Mouse (Mus musculus) midbrain, postnatal 0 days (tissue): ENCODE results near the gene Kcnq4. TPM values are rescaled to one million over a fixed set of nuclear protein-coding genes. Genes with fewer than 3 reads are reported as not detected.
A peak's percentile ranks its signal among the peaks of the same experiment; 100 is the strongest.

Experiments used
- ATAC-seq: fragments of 200-750 bp; cut with Nextera tagmentation; 2 replicates; pipeline ENCODE4 v1.8.0; 2017; ENCODE audit warnings: moderate number of reproducible peaks, mild to moderate bottlenecking, moderate TSS enrichment, moderate library complexity; ENCODE audit not compliant: low FRiP score
- DNase-seq: peaks from one replicate; pipeline ENCODE4 v3.0.0-alpha.2; 2015; ENCODE audit warnings: low spot score
- H3K27ac ChIP-seq: fragments of 300-500 bp; sonication (generic); 2 replicates; pipeline ENCODE4 v1.5.1; 2014; ENCODE audit warnings: low read depth, mild to moderate bottlenecking, low read length, mixed read lengths
- H3K27me3 ChIP-seq: fragments of 300-500 bp; sonication (generic); 2 replicates; pipeline ENCODE4 v1.6.1; 2014; ENCODE audit warnings: low read length, control low read depth, mixed read lengths; ENCODE audit not compliant: insufficient read depth
- H3K36me3 ChIP-seq: fragments of 300-500 bp; sonication (generic); 2 replicates; pipeline ENCODE4 v1.6.1; 2014; ENCODE audit warnings: low read length, control low read depth, mixed read lengths; ENCODE audit not compliant: insufficient read depth
- H3K4me1 ChIP-seq: fragments of 300-500 bp; sonication (generic); 2 replicates; pipeline ENCODE4 v1.6.1; 2014; ENCODE audit warnings: mild to moderate bottlenecking, control low read depth, antibody characterized with exemption, low read length, mixed read lengths; ENCODE audit not compliant: insufficient read depth
- H3K4me2 ChIP-seq: fragments of 300-500 bp; sonication (generic); 2 replicates; pipeline ENCODE4 v1.6.1; 2014; ENCODE audit warnings: low read depth, mild to moderate bottlenecking, low read length, mixed read lengths; ENCODE audit not compliant: poor library complexity, severe bottlenecking
- H3K4me3 ChIP-seq: fragments of 300-500 bp; sonication (generic); 2 replicates; pipeline ENCODE4 v1.5.1; 2014; ENCODE audit warnings: low read depth, mild to moderate bottlenecking, low read length, moderate library complexity
- H3K9ac ChIP-seq: fragments of 300-500 bp; sonication (generic); replicated peaks from 2 replicates; pipeline ENCODE4 v1.6.1; 2014; ENCODE audit warnings: mild to moderate bottlenecking, low read length, moderate library complexity, mixed read lengths; ENCODE audit not compliant: poor library complexity, severe bottlenecking
- H3K9me3 ChIP-seq: fragments of 300-500 bp; sonication (generic); 2 replicates; pipeline ENCODE4 v1.6.1; 2016; ENCODE audit warnings: low read length, control low read depth
- CTCF ChIP-seq: IDR thresholded peaks from 2 replicates; pipeline ENCODE4 v1.5.1; 2016; ENCODE audit warnings: antibody characterized with exemption, mild to moderate bottlenecking
- WGBS: fragments of 180-500 bp; shearing (Covaris S2); extraction: QIAGEN DNeasy Blood & Tissue Kit; methylation state at CpG from one replicate; pipeline ENCODE4 v1.1.7; 2014; 5-methylcytosine and 5-hydroxymethylcytosine counted together
- polyA plus RNA-seq: library from polyadenylated mRNA; unstranded; fragments of >200 nt; fragmentation: Nextera tagmentation; extraction: Ambion mirVana; gene quantifications from 2 replicates; pipeline ENCODE4 v1.2.1, GENCODE M21; 2015
- total RNA-seq: library from RNA; depleted of rRNA; stranded (reverse); fragments of >200 nt; gene quantifications from 2 replicates; pipeline ENCODE4 v1.2.3, GENCODE M21; 2014

Gene Kcnq4
- total and polyA plus RNA-seq, 2 experiments from 2014 or later = 4.2 to 9.8 TPM

- no peaks in the 10 kb centered on the region for H3K36me3 ChIP-seq
- H3K9me3 ChIP-seq = no peaks in the 10 kb centered on the region
- no peak overlapping the region for H3K27ac ChIP-seq
- no peak overlapping the region for H3K9ac ChIP-seq
- ATAC-seq (no peak), DNase-seq (no peak)
- H3K4me2 ChIP-seq = no peak overlapping the region
- TF ChIP-seq CTCF = no peak
- 0 out of 2 replicates have a peak, but pooled peaks cover 3% of the 10 kb centered on the region for H3K27me3 ChIP-seq
- H3K4me3 ChIP-seq = no peak overlapping the region
- 55% methylated on average over 5 of the region's 5 CpGs for WGBS
- H3K4me1 ChIP-seq = peaks cover 6% of the 10 kb centered on the region; the same call in 1 of the 2 replicates
These were observed 29.3 kb downstream of the Kcnq4 start for GRCm38 (mm10) chr4:120719152-120719551.

DNA sequence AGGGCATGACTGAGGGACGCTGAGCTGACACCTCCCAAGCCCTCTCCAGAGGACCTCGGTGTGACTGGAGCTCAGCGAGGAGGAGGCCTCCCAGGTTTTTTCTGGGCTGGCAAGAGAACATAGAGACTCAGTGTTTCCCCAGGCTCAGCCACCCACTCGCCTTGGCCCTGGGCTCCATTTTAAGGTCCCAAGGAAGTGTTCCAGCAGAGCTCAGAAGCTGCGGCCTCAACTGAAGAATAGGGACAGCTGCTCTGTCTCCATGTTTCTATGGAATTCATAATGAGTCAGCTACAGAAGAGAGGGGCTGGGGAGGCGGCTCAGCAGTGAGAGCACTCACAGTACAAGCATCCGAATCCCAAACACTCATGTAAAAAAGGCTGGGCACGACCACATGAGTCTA is 30.8 kb downstream of the Kcnq4 start:
- Histone ChIP-seq H3K4me2 (no peak overlapping the region), H3K27ac (no peak overlapping the region), H3K9ac (no peak overlapping the region), H3K27me3 (0 out of 2 replicates have a peak, but pooled peaks cover 3% of the 10 kb centered on the region), H3K9me3 (no peaks in the 10 kb centered on the region), H3K4me3 (no peak overlapping the region), H3K4me1 (peaks cover 6% of the 10 kb centered on the region; the same call in 1 of the 2 replicates), H3K36me3 (no peaks in the 10 kb centered on the region)
- TF ChIP-seq CTCF = no peak
- 66% methylated on average over 8 of the region's 8 CpGs for WGBS
- no peak for ATAC-seq
- no peak for DNase-seq

DNA sequence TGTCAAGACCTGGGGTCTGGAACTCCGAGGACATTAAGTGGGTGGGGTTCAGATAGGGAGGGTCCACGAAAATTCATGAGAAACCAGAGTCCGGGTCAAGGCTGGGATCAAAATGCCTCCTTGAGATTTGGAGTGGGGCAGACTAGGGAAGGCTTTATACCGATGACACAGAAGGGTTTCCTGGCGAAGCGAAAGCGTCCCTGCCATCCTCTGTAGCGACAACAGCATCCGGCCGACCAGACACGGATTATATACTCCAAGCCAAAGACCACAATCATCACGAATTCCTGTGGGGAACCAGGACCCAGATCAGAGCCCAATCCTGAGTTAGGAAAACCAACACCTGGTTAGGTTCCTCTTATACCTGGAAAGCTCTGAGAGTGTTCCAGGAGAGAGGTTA is 31.6 kb downstream of the Kcnq4 start:
- DNase-seq = no peak
- TF ChIP-seq CTCF = no peak
- H3K27me3 ChIP-seq = 0 out of 2 replicates have a peak, but pooled peaks cover 3% of the 10 kb centered on the region
- H3K36me3 ChIP-seq = no peaks in the 10 kb centered on the region
- H3K4me3 ChIP-seq = peak overlapping the region; percentile 38
- peaks cover 6% of the 10 kb centered on the region; the same call in 1 of the 2 replicates for H3K4me1 ChIP-seq
- no peaks in the 10 kb centered on the region for H3K9me3 ChIP-seq
- no peak for ATAC-seq
- H3K27ac ChIP-seq = no peak overlapping the region
- H3K9ac ChIP-seq = no peak overlapping the region
- H3K4me2 ChIP-seq = peak overlapping the region; percentile 73
- WGBS = 19% methylated on average over 12 of the region's 12 CpGs

GRCm38 (mm10) chr4:120716141-120716571 is 32.3 kb downstream of the Kcnq4 start:
- Histone ChIP-seq H3K4me2 (peak overlapping the region; percentile 73), H3K27me3 (0 out of 2 replicates have a peak, but pooled peaks cover 3% of the 10 kb centered on the region), H3K36me3 (no peaks in the 10 kb centered on the region), H3K9me3 (no peaks in the 10 kb centered on the region), H3K4me1 (peaks cover 6% of the 10 kb centered on the region; the same call in 1 of the 2 replicates), H3K27ac (no peak overlapping the region), H3K9ac (no peak overlapping the region; the same call in 1 of the 2 replicates), H3K4me3 (peak overlapping the region; percentile 38)
- peak; percentile 85 for ATAC-seq
- WGBS = 4% methylated on average over 12 of the region's 12 CpGs
- TF ChIP-seq CTCF = no peak
- peak; percentile 31 for DNase-seq

DNA sequence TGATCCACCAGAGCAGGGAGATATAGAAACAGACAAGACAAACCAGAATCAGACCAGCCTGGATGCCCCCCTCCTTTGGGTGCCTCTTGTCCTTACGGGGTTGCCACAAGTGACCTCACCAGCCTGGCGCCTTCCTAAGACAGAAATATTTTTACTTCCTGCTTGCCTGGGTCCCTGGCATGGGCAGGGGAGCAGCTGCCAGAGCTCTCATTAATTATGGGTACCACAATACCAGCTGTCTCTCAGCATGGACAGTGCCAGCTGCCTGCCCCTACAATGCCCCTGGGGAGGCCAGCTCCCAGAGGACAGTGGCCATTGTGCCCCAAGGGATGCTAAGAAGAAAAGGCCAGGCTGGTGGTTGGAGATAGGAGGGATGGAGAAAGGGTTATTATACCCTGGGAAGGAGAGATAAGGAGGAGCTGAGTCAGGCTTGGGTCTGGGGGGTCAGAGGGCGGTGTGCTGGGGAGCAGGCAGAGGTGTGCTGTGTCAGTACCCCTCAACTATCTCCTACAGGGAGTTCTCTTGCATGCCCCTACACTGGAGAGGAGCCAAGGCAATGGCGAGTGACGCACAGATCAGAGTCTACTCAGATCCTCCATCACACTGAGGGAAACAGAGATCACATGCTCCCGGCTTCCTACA is 34.4 kb downstream of the Kcnq4 start:
- H3K36me3 ChIP-seq = no peaks in the 10 kb centered on the region
- DNase-seq (peak; percentile 55), ATAC-seq (no peak)
- H3K9me3 ChIP-seq = no peaks in the 10 kb centered on the region
- H3K4me2 ChIP-seq = no peak overlapping the region
- 0 out of 2 replicates have a peak, but pooled peaks cover 3% of the 10 kb centered on the region for H3K27me3 ChIP-seq
- no peak overlapping the region for H3K9ac ChIP-seq
- H3K27ac ChIP-seq = no peak overlapping the region
- H3K4me1 ChIP-seq = peaks cover 6% of the 10 kb centered on the region; the same call in 1 of the 2 replicates
- H3K4me3 ChIP-seq = no peak overlapping the region
- no peak for TF ChIP-seq CTCF
- WGBS = 65% methylated on average over 6 of the region's 6 CpGs

DNA sequence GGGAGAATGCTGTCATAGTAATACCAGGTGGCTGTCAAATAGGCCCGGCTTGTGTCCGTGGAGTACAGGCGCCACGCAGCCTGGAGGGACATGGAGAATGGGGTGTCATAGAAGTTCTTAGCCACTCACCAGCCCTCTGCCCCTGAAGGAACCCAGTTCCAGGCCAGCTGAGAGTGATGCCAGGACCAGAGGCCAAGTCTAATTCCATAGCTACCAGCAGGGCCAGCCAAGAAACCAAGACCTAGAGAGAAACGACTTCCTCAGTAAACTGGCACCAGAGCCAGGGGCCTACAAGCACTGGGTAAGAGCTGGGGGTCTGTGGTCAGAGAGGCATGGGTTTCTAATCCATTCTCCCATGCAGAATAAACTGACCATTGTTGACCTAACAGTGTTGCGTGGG is 35.4 kb downstream of the Kcnq4 start:
- no peak for TF ChIP-seq CTCF
- Histone ChIP-seq H3K4me3 (no peak overlapping the region), H3K36me3 (no peaks in the 10 kb centered on the region), H3K4me2 (no peak overlapping the region), H3K27me3 (no peaks in the 10 kb centered on the region), H3K4me1 (peaks cover 6% of the 10 kb centered on the region; the same call in 1 of the 2 replicates), H3K9ac (no peak overlapping the region), H3K9me3 (no peaks in the 10 kb centered on the region), H3K27ac (no peak overlapping the region)
- WGBS = 78% methylated on average over 6 of the region's 6 CpGs
- DNase-seq (peak; percentile 40), ATAC-seq (no peak)
